Mouse (Mus musculus) 3134 (cell line): ENCODE results near the gene Uba5.

ENCODE experiments used
- DNase-seq: peaks from one replicate; pipeline ENCODE4 v3.0.0-alpha.2; 2011; ENCODE audit warnings: low spot score; ENCODE audit not compliant: insufficient read length; ENCODE audit errors: extremely low read depth

Uba5 gene

DNA sequence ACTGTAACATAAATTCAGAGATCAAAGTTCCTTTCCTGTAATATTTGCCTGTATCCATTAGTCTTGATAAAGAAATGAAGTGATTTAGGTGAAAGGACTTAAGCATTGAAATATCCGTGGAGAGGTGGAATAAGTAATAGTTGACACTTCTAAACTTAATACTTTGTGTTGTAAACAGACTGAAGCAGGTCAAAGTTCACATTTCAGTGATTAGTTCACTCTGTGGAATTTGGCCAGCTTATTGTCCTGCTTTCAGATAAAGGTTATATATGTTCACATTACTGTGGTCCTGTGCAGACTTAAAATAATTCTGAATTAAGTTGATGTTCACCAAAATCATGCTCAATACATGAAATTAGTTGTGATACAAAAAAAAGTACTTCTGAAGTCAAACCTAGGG, 1.6 kb upstream of the Uba5 start:
- no peak for DNase-seq

- peak; percentile 79 for DNase-seq
Measured at GRCm38 (mm10) chr9:104063244-104063961, 469 bp upstream of the Uba5 start, which contains the start of gene Acad11. TSS of gene Acad11 (plus strand) at chr9:104063377.

DNA sequence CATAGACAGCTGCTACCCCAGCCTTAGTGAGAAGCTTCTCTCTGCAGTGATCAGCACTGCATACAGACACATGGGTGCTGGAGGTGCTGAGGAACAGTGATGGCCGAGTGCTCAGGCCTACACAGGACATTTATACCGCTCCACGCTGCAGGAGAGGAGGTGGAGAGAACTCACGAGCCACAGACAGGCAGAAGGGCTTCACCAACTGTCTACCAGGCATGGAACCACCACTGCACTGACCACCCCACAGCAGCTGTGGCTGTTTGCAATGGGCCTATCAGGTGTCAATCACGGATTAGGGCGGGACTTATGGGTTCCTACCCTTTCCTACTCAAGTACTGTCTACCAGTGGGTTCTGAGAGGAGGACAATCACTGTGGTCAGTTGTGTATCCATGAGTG, 11.9 kb downstream of the Uba5 start:
- no peak for DNase-seq

- DNase-seq = no peak
Measured at GRCm38 (mm10) chr9:104043676-104044075, 19.3 kb downstream of the Uba5 start.

DNA sequence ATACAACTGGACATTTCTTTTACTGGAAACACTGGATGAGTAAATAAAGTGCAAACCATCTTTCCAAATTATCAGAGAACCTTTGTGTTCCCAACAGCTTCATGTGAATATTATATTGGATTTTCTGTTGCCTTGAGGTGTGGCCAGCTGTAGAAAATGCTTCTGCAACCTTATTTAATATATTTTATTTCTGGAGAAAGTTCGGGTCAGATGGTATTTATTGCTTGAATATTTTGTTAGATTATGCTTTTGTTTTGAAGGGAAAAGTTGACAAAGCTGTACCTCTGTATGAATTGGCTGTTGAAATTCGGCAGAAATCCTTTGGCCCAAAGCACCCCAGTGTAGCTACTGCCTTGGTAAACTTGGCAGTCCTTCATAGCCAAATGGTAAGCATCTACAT, 22.6 kb downstream of the Uba5 start, which contains the start of gene Gm28305:
TSS of gene Gm28305 (plus strand) at position 301 of the 400 bp plus-strand sequence.
- no peak for DNase-seq

- no peak for DNase-seq
Measured at GRCm38 (mm10) chr9:104039742-104040141, 23.2 kb downstream of the Uba5 start.

DNA sequence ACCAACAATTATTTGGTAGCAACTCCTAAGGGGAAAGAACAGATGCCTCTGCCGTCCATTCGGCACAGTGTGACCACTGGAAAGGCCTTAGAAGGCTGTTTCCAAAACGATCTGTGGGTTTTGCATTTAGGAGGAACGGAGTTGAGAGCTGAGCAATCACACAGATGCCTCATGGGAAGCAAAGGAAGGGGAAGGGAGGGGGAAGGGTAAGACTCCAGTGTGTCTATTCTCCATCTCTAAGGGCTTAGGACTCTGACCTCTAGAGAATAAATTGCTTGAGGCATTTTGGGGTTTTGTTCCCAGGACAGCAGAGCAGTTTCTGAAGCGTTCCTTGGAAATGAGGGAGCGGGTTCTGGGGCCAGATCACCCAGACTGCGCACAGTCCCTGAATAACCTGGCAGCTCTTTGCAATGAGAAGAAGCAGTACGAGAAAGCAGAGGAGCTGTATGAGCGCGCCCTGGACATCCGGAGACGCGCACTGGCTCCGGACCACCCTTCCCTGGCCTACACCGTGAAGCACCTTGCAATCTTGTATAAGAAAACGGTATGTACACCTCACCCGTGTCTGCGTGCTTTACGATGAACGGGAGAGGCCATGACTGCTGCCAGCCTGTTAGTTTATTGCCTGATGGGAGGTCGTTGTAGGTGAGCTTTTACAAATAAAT, 23.8 kb downstream of the Uba5 start:
- no peak for DNase-seq

GRCm38 (mm10) chr9:104038266-104038665, 24.7 kb downstream of the Uba5 start:
- DNase-seq = no peak

DNA sequence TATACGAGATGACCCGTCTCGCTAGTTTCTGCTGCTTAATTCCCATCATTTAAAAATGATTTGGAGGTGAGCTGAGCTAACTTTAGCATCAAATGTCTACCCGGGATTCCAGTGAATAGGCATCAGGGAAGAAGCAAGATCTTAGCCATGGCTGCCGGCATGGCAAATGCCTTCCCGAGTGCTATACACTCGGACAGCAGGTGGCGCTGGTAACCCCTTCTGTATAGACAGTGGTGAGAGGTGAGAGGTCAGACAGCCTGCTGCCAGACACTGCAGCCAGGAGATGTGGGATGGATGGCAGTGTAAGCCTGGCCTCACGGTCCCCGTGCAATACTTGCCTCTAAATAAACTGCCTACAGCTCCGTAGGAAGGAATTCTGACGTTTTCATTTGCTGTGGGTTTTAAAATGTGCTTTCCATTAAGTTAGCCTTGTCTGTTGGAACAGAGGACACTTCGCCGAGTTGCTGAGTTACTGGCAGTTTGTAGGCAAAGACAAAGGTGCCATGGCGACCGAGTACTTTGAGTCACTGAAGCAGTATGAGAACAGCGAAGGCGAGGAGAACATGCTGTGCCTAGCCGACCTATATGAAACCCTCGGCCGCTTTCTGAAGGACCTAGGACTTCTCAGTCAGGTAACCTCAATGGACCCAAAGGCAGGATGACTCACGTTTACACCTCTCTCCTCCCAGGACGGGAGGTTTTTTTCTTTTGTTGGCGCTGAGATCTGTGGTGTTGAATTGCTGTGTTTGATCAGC, 27.5 kb downstream of the Uba5 start:
- peak; percentile 19 for DNase-seq

GRCm38 (mm10) chr9:104034718-104035117, 28.2 kb downstream of the Uba5 start:
- DNase-seq = no peak

GRCm38 (mm10) chr9:104034231-104034630, 28.7 kb downstream of the Uba5 start:
- DNase-seq = no peak

GRCm38 (mm10) chr9:104029861-104030260, 33.1 kb downstream of the Uba5 start:
- no peak for DNase-seq

GRCm38 (mm10) chr9:104027186-104027585, 35.7 kb downstream of the Uba5 start:
- no peak for DNase-seq

DNA sequence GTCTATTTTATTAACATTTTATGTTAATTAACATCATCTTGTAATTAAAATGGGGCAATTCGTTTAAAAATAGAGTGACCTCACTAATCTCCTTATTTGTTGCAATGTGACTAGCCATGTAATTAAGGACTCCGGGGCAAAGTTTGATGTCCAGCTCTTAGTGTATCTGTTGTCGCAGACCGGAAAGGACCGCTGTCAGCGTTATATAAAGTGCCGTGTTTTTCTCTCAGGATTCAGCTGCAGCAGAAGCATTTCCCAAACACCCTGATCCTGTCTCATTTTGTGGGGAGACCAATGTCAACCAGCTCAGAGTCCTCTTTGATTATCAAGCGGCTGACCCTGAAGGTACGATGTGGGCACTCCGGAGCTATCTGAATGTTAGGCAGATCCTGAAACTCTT, 41.9 kb downstream of the Uba5 start:
- DNase-seq = no peak

DNA sequence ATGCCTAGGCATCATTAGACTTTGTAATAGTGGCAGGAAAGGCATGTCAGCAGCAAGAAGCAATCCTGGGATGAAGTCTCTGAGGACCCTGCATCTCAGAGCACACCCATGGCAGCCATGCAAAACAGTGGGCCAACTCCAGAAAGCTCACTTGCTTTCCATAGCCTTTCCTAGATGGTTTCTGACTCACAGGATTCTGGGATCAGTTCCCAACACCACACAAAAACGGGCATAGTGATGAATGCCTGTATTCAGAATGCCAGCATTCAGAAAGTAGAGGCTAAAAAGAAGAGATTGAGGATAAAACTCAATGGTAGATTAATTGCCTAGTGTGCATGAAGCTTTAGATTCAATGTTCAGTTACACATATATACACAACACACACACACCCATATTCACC, 48.4 kb downstream of the Uba5 start:
- no peak for DNase-seq

DNA sequence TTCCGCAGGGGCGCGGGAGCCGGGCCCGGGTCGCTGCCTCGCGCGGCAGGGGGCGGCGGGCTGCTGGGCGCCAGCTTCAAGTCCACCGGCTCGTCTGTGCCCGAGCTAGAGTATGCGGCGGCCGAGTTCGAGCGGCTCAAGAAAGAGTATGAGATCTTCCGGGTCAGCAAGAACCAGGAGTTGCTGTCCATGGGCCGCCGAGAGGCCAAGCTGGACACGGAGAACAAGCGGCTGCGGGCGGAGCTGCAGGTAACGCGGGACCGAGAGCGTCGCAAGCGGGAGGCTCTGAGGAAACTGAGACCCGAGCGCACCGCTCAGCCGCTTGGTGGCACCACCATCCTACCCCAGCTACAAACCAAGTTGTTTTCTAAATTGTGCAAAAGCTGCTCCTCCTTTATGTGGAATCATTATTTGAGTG, 60.0 kb downstream of the Uba5 start:
- peak; percentile 85 for DNase-seq

DNA sequence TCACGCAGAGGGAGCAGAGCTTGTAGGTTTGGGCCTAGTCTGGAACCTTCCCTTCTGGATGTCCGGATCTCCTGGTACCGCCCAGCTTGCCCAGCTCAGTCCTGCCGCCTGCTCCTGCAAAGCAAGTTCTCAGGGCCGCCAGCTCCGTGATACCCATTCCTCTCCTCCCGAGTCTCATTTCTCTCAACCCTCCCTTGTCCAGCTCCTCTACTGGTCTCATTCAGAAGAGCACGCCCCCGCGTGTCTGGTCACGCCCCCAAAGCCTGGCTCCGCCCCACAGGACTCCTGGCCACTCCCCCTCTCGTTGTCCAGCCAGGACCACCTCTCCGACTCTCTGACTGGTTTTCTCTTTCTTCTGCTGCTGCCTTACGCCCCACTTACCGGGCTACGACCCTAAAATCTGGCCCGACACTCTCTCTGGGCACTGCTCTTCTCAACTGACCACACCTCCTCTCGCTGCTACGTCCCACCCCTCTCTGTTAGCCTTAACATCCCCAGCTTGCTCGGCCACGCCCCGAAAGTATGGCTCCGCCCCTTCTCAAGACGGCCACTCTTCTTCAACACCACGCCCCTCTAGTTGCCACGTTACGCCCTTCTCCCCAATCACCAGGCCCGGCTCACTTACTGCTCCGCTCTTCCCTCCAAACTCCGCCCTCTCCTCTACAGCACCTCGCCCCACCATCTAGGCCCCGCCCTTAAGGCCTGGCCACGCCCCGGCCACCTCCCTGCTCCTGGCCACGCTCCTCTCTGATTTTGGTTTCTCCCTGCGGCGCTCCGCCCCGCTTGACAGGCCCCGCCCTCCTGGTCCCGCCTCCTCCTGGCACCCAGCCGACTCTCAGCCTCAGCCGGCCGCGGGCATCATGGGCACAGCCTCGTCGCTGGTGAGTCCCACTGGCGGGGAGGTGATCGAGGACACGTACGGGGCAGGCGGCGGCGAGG, 60.7 kb downstream of the Uba5 start, which contains the start of gene Nphp3:
TSS of gene Nphp3 (plus strand) at position 624 of the 939 bp plus-strand sequence.
- peak; percentile 100 for DNase-seq

DNA sequence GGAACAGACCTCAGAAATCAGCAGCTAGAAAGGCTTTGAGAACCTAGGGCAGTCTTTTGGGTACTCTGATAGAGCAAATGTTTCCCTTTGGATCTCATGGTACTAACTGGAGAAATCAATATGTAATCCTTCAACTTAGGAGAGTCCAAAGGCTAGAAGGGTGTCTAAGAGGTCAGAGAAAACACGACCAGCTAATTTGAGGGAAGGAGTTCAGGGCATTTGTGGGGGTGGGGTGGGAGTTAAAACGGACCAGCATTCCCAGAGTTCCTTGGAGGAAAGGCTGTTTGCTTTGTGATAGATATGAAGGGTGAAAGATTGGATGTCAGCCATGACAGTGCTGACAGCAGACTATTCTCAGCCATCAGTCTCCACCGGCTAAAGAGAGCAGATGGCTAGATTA, 62.3 kb downstream of the Uba5 start:
- no peak for DNase-seq
